Mouse (Mus musculus): ENCODE measurements around the gene Gzf1. TPM values are rescaled to one million over a fixed set of nuclear protein-coding genes. Genes with fewer than 3 reads are reported as not detected.

Gene Gzf1
- total RNA-seq (2021): 10 to 100 TPM; 28.9 to 30.9 TPM

DNA sequence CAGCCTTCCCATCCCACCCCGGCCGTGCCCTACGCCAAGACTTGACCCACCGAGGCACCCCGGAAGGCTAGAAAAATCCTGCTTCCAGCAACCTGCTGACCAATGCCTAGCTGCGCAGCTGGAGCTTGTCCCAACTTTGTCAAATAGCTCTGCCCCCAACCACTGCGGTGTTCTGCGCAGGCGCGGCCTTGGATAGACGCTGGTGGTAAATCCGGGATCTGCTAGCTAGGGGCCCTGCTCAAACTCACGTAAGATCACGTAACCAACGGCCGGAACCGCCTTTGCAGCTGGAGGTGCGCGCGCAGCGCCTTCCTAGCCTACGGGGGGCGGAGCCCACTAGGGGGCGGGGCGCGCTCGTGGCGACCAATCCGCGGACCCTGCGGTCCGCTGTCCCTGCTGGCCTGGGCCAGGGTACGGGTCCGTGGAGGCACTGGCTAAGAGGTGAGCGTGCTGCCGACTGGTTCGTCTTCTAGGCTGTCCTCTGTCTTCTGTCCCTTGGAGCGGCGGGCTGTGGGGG lies at the start of gene Gzf1:
Gene Gzf1, plus strand, starts transcription at position 249 of the 517 bp plus-strand sequence.
- DNase-seq (ENCODE audit: low spot score in 2 of 2): peak; percentile 99 to 100
- intact Hi-C loops (cut with DNase I): loop anchor here (2.0 kb wide), 1 partner anchor 50 kb away; no protein-coding TSS in a partner anchor

DNA sequence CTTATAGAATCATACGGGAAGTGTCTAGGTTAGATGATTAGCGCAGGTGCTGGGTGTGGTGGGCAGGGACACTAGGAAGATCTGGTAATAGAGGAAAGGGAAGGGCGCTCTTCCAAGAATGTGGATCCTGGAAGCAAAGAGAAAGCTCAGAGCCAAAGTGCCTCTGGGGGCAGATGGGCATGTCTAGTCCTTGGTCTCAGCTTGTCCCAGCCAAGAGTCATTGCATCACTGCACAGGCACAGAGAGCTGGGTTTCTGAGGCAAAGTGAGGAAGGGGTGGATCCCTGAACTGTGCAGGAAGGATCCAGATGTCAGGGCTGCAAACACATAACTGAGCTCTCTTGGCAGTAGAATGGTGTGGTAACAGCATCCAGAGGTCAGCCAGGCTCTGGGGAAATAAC lies 49.2 kb upstream of the Gzf1 start:
- intact Hi-C loops (cut with DNase I): no loop called here

DNA sequence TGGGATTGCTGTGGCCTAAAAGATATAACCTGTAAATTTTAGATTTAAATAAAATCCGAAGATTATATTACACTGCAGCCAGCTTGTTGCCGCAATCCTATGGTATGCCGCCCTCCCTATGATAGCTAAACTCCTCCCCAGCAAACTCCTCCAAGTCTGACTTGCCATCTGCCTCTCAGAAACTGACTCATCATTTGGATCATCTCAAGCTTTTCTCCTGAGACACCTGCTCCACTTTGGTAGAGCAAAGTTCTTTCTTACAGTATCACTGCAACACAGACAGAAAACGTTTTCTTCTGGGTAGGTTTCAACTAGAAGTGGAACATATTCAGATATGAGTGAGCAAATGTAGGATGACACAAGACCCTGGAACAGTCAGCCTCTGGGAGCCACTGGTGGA lies 46.4 kb upstream of the Gzf1 start:
- DNase-seq (ENCODE audit: low spot score in 2 of 2): peak; percentile 35 to 93

More for the DNA sequence above, 49.2 kb upstream of the Gzf1 start:
- DNase-seq (ENCODE audit: low spot score in 2 of 2): no peak

DNA sequence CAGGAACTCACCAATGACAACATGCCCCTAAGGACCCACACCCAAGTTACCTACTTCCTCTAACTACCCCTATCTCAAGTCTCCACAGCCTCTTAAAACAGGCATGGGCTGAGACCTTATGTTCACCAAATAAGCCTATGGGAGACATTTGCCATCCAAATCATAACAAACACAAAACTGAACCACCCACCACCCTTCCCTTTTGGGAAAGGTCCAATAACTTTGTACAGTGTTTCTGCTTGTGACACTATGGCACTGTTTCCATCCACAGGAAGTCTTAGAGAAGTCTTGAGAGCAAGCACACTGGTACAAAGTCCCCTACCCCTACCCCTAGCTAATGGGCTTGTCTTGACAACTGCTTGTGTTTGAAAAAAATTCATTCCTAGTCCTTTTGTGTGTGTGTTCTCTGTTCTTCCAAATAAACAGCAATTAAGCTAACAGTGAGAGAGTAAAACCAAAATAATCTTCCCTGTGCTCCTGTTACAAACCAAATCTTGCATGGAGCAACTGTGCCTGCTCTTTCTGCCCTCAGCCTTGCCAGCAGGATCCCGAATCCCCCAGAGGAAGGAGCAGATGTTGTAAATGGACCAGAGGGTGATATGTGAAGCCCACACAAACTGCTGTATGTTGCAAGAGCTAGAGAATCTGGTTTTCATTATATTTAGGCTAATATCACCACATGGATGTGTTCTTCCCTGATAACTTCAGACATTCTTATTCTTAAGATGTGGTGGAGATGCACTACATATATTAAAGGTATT lies 38.0 kb upstream of the Gzf1 start:
- intact Hi-C loops (cut with DNase I): no loop called here
- no peak for DNase-seq (ENCODE audit: low spot score in 2 of 2)

More for the DNA sequence above, 46.4 kb upstream of the Gzf1 start:
- intact Hi-C loops (cut with DNase I): no loop called here

DNA sequence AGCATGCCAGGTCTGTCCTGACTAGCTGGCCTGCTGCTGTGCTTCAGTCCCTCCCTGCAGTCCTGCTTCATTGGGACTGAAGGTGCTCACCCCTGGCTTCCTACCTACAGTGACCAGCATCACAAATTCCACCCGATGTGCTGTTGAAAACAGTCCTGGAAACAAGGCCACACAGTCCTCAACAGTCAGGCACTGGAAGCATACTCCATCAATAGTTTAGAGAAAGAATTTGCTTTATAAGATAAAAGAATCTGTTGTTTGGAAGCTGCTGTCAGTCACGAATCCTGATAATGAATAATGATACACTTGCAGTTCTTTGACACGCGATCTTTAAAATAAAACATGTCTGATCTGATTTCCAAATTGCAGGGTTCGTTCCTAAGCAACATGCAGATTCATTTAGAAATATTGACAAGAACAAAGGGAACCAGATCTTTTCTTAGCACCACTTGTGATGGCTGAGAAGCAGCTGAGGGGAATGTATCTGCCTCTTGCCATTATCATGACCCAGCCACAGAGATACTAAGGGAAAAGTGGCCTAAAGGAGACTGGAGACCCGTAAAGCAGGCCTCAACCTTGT lies 36.3 kb upstream of the Gzf1 start:
- no peak for DNase-seq (ENCODE audit: low spot score in 2 of 2)
- intact Hi-C loops (cut with DNase I): no loop called here

DNA sequence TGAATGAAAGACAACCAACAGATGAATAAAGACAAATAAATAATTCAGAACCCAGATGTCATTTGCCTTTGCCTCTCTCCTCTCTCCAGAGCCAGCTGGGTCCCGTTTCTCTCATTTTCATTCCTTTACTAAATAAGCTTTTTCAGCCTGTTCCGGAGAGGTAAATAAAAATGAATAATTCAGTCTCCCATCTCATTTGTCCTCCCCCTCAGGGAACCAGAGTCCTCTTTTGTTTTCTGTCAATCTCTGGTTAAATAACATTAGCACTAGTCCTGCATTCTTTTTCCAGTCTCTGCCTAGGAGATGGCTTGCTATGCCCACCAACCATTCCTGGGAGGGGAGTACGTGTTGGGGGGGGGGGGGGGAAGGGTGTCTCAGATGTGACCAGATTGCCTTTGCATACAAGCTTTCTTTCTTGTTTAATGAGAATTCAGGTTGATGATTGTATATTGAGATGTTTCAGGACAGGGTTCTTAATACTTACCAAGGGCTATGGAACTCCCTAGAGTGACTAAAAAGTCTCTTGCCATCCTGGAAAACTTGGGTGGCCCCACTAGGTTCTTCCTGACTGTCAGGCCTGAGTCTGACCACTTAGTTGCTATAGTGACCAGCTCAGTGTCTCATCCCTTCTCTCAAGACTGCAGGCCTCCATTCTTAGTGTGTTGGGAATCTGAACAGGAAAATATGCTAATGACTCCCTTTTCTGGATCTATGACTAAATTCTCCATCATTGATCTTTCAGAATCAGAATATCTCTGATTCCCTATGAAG lies 30.1 kb upstream of the Gzf1 start:
- intact Hi-C loops (cut with DNase I): loop anchor here (10.0 kb wide), 1 partner anchor 836 kb away; no protein-coding TSS in a partner anchor
- DNase-seq (ENCODE audit: low spot score in 2 of 2): no peak

DNA sequence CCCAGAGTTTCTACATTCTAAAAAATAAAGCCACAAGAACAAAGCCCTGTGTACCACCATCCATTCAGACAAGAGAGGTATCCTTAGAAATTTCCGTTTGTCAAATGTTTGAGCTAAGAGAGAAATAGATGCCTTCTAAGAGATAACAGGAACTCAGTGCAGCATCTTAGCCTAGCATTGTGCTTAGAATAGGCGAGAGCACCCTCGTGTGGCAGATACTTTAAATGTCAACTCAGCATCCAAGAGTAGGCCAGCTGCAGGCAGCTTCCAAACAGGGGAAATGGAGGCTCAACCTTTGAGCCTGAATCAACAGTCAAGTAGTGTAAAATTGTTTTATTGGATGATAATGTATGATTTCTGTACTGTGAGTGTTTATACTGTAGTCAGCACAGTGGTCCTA lies 25.9 kb upstream of the Gzf1 start:
- peak; percentile 81 to 88 for DNase-seq (ENCODE audit: low spot score in 2 of 2)
- intact Hi-C loops (cut with DNase I): loop anchor here (2.0 to 10.0 kb wide), 4 partner anchors 73 to 840 kb away; partner anchors contain the start of gene Thbd

DNA sequence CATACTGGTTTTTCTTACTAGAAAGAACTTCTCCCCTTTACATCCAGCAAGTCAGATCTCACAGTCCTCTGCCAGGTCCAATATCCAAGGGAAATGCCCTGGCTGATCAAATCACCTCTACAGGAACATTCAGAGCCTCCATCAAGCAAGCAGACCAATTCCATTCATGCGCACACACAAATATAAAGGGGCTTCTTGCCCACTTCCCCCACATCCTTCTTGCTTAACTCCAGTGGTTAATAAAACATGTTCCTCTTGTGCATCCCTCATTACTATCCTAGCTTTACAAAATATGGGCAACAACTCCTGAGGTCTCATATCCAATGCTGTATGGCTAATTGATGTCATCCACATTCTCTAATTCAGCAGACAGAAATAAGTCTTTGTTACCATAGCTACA lies 17.4 kb upstream of the Gzf1 start:
- intact Hi-C loops (cut with DNase I): no loop called here

DNA sequence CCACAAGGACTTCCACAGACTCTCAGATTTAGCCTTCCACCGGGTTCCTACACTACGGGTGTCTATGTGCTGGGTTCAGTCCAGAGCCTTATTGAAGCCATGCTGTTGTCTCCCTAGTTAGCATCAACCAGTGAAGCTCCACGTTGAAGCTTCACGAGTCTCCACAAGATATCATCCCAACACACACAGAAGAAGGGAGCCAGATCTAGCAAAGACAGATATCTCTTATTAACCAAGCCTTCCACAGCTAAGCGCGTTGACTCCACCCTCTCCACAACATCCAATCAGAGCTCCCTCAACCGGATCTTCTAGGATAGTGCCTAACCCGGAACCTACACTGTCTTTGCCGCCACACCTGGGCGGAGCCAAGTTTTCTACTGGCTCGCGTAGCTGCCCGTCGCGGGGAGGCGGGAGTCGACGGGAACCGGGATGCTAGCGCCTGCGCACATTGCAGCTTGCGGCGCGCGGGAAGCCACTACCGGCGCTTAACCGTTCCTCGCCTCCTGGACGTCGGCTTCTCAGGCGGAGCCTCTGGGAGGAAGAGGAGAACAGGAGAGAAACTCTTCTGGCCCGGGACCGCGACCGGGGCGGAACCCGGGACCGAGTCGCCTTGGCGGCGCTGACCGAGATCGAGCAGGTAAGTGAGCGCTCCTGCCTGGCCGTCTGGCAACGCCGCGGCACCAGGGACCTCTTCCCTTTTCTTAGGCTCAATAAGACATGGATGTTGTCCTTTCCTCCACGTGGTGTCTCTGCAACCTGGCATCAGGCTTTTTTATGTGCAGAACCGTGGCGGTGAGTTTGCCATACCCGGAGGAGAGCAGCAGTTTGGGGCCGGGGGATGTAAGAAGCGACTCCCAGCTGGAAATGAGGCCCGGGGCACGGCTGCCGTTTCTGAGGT lies 8.4 kb upstream of the Gzf1 start, which contains the start of gene Nxt1:
Gene Nxt1, plus strand, starts transcription at position 403 of the 898 bp plus-strand sequence.
- intact Hi-C loops (cut with DNase I): no loop called here
- peak; percentile 98 to 99 for DNase-seq (ENCODE audit: low spot score in 2 of 2)

More for the DNA sequence above, 17.4 kb upstream of the Gzf1 start:
- DNase-seq (ENCODE audit: low spot score in 2 of 2): no peak

DNA sequence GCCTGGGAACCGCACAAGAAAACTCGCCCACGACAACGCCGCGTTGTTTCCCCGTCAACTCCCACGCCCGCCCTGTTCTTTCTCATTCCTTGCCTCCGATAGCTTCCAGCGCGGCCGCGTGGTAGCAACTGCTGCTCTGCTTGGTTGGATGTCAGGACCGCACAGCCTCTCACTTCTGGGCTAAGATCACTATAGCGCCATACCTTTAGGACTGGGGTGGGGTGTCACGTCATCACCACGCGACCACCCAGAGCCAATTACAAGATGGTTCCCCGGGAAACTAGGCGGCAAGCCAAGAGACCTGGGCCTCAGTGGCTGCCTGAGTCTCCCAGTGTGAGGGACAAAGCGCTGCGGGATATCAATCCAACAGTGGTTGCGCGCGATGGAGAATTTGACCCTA lies 3.0 kb upstream of the Gzf1 start:
- DNase-seq (ENCODE audit: low spot score in 2 of 2): peak; percentile 82
- intact Hi-C loops (cut with DNase I): no loop called here

DNA sequence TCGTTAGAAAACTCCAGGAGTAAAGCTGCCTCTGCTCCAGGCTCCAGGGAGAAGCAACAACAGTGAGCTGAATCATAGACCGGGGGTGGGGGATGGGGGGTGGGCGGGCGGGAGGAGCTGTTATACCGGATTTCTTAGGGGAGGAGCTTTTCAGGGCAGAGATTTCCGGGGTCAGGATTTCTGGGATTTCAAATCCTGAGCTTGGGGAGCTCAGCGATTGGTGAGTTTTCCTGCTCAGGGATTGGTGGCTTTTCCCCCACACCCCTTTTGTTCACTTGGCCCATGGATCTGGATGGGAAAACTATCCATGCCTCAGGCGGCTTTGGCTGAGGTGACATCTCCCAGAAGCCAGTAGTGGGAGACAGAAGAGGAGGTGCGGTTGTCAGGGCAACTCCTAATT lies 1.5 kb upstream of the Gzf1 start:
- intact Hi-C loops (cut with DNase I): no loop called here
- peak; percentile 45 to 70 for DNase-seq (ENCODE audit: low spot score in 2 of 2)

DNA sequence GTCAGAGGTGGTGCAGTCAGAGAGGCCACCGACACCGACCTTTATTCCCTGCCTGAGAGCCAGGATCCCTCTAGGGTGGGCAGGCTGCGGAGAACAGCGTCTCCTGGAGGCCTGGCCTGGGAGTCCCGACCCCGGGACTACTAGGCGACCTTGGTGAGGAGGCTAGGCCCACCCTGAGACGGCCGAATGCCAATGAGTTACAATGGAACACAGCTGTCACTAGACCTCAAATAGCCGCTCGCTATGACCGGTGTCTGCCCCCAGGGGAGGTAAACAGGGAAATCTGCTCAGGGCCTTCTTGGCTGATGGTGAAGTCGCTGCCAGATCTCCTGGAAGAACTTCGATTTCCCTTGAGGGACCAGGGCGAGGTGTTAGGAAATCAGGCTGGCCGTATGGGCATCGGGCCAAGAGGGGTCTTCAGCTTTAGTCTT lies 653 bp downstream of the Gzf1 start:
- intact Hi-C loops (cut with DNase I): loop anchor here (2.0 kb wide), 1 partner anchor 49 kb away; no protein-coding TSS in a partner anchor
- DNase-seq (ENCODE audit: low spot score in 2 of 2): peak in 1 of 2 experiments; percentile 24

DNA sequence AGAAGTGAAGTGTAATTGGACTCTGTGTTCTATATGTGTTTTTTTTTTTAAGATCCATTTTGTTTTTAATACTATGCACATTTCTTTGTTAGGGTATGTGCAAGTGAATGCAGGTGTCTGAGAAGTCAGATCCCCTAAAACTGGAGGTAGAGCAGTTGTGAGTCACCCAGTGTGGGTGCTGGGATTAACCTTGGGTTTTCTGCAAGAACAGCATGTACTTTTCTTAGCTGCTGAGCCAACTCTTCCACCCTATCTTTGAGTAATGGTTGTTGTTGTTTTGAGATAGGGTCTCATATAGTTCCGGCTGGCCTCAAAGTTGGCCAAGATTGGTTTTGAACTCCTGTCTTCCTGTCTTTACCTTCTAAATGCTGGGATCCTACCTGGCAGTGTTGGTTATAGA lies 2.2 kb downstream of the Gzf1 start:
- intact Hi-C loops (cut with DNase I): no loop called here
- DNase-seq (ENCODE audit: low spot score in 2 of 2): no peak

DNA sequence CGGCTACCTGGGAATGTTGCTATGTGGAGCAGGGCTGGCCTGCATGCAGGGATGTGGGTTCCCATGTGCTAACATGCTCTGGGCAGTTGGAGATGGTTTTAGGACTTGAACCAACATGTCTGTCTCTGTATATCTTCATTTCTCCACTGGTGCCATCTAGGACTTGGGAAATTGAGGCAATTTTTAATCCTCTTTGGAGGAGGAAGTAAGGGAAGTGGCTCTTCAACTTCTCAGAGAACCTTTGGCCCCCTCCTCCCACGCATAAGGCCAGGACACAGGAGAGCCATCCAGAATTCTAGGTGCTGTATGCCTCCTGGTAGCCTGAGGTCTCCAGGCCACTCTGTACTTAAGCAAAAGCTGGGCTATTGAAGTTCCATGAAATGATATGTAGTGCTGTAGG lies 4.1 kb downstream of the Gzf1 start:
- intact Hi-C loops (cut with DNase I): no loop called here
- DNase-seq (ENCODE audit: low spot score in 2 of 2): no peak

DNA sequence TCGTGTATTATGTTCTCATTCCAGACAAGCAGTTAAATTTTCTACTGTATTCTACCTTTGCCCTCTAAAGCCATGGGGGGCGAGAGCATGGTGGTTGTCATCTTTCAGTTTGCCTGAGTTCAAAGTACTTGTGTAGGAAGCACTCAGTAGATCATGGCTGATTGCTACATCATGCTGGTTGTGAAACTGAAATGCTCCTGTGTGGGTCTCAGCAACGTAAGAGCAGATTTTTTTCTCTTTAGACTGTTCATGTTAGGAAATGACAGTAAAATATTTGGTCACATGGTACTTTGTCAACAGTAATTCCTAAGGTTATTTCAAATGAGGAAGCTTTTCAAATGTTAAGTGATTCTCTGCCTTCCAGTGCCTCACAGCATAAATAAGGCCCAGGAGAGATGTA lies 4.9 kb downstream of the Gzf1 start:
- intact Hi-C loops (cut with DNase I): no loop called here

DNA sequence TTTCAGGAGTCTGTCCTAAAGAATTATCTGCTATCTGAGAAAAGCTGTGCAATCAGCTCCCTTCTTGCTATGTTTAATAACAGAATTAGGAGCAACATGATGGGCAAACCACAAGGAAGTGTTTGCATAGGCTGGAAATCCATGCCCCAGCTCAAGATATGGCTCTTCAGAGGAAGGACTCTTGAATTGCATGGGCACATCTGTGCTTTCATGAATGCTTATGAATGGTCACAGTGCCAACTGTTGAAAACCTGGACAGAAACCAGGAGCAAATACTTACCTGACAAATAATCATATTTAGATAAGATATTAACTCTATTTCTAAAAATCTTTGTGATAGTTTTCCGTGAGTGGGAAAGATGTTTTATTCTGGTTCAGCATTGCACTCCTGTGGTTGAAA lies 6.0 kb downstream of the Gzf1 start:
- no peak for DNase-seq (ENCODE audit: low spot score in 2 of 2)
- intact Hi-C loops (cut with DNase I): no loop called here

More for the DNA sequence above, 4.9 kb downstream of the Gzf1 start:
- DNase-seq (ENCODE audit: low spot score in 2 of 2): no peak

DNA sequence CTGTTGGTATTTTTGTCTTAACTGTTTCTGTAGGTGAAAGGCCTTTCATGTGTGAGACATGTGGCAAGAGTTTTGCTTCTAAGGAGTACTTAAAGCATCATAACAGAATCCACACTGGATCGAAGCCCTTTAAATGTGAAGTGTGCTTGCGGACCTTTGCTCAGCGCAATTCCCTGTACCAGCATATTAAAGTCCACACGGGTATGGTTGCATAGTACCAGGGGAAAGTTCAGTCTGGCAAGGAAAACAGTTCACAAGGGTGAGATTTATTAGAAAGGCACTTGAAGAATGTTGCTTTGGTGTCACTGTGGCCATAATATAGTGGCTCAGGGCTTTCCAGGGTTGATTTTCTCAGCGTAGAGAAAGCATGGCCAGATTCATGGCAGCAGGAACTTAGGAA lies 7.1 kb downstream of the Gzf1 start:
- DNase-seq (ENCODE audit: low spot score in 2 of 2): no peak

DNA sequence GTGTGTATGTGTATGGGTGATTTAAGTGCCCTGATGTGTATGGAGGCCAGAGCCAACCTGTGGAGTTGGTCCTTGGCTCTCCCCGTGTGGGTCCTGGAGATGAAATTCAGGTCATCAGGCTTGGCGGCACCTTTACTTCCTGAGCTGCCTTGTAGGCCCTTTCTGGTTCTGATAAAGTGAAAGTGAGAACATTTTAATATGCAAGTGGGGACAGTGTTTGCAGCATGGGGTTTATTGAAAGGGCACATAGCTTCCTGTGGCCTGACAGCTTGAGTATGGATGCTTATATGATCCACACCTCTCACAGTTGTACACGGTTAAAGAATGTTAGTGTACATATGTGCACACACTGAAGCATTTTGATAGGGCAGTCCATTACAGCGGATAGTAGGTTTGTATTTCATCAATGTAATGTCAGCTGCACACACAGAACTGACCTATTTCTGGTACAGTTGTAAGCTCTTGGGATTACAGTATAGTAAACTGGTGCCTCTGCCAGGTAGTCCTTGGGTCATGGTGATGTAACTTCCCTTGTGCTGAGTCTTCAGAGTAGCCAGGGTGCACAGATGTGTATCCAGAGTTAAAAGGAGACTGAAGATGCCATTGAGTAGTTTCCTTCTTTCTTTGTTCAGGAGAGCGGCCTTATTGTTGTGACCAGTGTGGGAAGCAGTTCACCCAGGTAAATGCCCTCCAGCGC lies 8.8 kb downstream of the Gzf1 start:
- intact Hi-C loops (cut with DNase I): no loop called here
- no peak for DNase-seq (ENCODE audit: low spot score in 2 of 2)

More for the DNA sequence above, 7.1 kb downstream of the Gzf1 start:
- intact Hi-C loops (cut with DNase I): no loop called here
